Mouse (Mus musculus): Measurements from ENCODE around the gene Ccdc187. TPM values are rescaled to one million over a fixed set of nuclear protein-coding genes. Genes with fewer than 3 reads are reported as not detected.

The Ccdc187 gene
- polyA plus RNA-seq, 1 experiment from 2014 or later, result 0.13 TPM

DNA sequence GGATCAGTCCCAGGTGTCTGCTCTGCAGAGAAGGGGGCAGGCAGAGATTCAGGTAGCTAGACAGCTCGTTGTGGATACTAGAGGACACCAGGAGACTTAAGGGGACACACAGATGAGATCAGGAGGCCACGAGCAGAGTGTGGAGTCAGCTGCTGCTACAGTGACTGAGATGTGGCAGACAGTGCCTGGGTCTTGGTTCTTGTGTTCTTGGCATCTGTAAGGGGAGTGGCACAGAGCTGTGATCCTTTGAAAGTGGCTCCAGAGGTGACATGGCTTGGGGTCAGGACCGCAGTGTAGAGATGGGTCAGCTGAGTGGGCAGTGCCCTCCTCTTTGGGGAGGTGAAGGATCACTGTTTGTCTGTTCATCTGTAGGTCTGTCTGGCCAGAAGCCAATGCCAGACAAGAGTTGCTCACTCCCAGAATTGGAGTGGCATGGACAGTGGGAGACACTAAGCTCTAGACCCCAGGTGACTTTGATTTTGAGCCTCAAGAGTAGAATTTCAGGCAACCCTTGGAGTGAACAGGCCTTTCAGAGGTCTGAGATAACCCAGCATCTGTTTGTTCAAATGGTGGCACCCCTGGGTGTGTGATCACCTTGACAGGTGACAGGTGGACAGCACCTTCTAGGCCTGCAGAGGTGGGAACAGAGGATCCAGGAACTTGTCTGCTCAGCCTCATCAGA lies 23.8 kb upstream of the Ccdc187 start:
- H3K4me2 ChIP-seq (ENCODE audit: low read depth, low read length), result no peak overlapping the region
- no peak for ATAC-seq (replicated peaks; ENCODE audit: extremely low read depth, insufficient read depth, low FRiP score)
- no peaks in the 10 kb centered on the region for H3K27me3 ChIP-seq (ENCODE audit: control insufficient read depth, insufficient read depth, low read length)
- H3K4me1 ChIP-seq (ENCODE audit: control insufficient read depth, insufficient read depth, low read length), result peaks cover 44% of the 10 kb centered on the region
- no peaks in the 10 kb centered on the region for H3K9me3 ChIP-seq (replicated peaks; ENCODE audit: control insufficient read depth, low read length)
- no peak overlapping the region for H3K9ac ChIP-seq (ENCODE audit: low read length)
- WGBS, result 79% methylated on average over 3 of the region's 3 CpGs
- H3K27ac ChIP-seq (ENCODE audit: low read length), result no peak overlapping the region
- H3K4me3 ChIP-seq (ENCODE audit: low read length), result no peak overlapping the region
- H3K36me3 ChIP-seq (ENCODE audit: control insufficient read depth, insufficient read depth), result no peaks in the 10 kb centered on the region

DNA sequence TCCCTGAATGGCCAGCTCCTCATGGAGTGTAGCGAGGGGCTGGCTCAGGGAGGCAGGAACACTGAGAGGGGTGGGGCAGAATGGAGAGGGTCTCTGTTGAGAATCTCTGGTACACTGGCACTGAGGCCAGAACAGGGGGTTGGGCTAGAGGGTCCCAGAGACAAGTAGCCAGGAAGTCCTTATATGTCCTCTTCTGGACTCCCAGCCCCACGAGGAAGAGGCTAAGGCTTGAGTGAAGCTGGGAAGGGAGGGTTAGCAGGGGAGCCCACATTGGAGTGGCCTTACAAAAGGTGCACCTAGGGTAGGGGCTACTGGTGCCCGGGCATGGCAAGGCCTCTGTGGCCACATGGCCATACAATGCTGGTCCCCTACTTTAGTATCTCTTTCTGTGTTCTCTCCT lies 23.0 kb upstream of the Ccdc187 start:
- peak overlapping the region; percentile 95 for H3K27ac ChIP-seq (ENCODE audit: low read length)

DNA sequence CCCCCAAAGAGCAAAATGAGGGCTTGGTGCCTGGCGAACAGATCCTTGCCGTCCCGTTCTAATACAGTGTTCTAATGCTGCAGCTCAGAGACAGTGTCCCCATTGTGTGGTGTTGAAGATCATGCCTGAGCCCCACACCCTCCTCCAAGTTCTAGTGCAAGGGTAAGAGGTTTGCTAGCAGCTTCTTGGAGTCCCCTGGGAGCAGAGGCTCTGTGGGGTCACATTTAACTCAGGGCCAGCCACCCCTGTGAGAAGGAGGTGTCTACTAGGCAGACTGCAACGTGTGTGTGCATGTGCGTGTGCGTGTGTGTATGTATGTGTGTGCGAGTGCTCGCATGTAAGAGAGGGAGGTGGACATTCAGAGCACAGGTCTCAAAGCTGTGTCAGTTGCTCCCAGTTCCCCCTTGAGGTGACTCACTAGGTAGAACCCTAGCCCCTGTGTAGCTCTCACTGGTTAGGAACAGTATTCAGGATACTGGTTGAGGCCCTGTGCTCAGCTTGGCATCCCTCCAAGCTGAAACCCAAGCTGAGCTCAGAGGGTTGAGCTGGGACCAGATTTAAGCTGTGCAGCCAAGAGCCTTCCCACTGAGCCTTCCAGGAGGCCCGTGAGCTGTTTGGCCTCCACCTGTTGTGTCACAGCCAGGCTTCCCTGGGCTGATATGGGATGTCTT lies 22.4 kb upstream of the Ccdc187 start:
- Histone ChIP-seq H3K4me1 (ENCODE audit: control insufficient read depth, insufficient read depth, low read length) (peaks cover 44% of the 10 kb centered on the region), H3K4me3 (ENCODE audit: low read length) (peak overlapping the region; percentile 91), H3K36me3 (ENCODE audit: control insufficient read depth, insufficient read depth) (no peaks in the 10 kb centered on the region), H3K9ac (ENCODE audit: low read length) (peak overlapping the region; percentile 96), H3K9me3 (replicated peaks; ENCODE audit: control insufficient read depth, low read length) (no peaks in the 10 kb centered on the region), H3K27ac (ENCODE audit: low read length) (peak overlapping the region; percentile 95), H3K27me3 (ENCODE audit: control insufficient read depth, insufficient read depth, low read length) (no peaks in the 10 kb centered on the region), H3K4me2 (ENCODE audit: low read depth, low read length) (peak overlapping the region; percentile 77)
- no peak for ATAC-seq (replicated peaks; ENCODE audit: extremely low read depth, insufficient read depth, low FRiP score)
- WGBS, result 56% methylated on average over 9 of the region's 9 CpGs

More for the DNA sequence above, 23.0 kb upstream of the Ccdc187 start:
- Histone ChIP-seq H3K36me3 (ENCODE audit: control insufficient read depth, insufficient read depth) (no peaks in the 10 kb centered on the region), H3K9ac (ENCODE audit: low read length) (0 out of 2 replicates have a peak overlapping the region, but pooled peaks have one; percentile 96), H3K4me1 (ENCODE audit: control insufficient read depth, insufficient read depth, low read length) (peaks cover 46% of the 10 kb centered on the region), H3K4me3 (ENCODE audit: low read length) (no peak overlapping the region), H3K27me3 (ENCODE audit: control insufficient read depth, insufficient read depth, low read length) (no peaks in the 10 kb centered on the region), H3K4me2 (ENCODE audit: low read depth, low read length) (peak overlapping the region; percentile 77), H3K9me3 (replicated peaks; ENCODE audit: control insufficient read depth, low read length) (no peaks in the 10 kb centered on the region)
- 61% methylated on average over 3 of the region's 3 CpGs for WGBS
- no peak for ATAC-seq (replicated peaks; ENCODE audit: extremely low read depth, insufficient read depth, low FRiP score)

DNA sequence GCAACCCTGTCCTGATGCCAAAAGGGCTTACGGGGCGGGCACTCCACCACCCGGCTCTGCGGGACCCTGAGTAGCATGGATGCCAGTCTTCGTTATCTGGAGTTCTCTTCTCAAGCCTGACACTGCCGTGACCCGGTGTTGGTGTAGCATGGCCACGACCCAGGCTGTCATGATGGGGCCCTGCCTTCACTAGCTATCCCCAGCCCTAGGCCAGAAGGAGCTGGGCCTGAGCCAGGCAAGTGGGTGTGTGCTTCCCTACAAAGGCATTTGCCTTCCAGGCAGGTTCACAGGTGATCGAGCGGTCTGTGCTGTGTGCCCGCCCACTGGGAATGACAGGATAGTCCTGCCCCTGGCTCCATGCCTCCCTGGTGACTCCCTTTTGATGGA lies 21.6 kb upstream of the Ccdc187 start:
- H3K9me3 ChIP-seq (replicated peaks; ENCODE audit: control insufficient read depth, low read length), result no peaks in the 10 kb centered on the region
- H3K36me3 ChIP-seq (ENCODE audit: control insufficient read depth, insufficient read depth), result no peaks in the 10 kb centered on the region
- no peaks in the 10 kb centered on the region for H3K27me3 ChIP-seq (ENCODE audit: control insufficient read depth, insufficient read depth, low read length)
- H3K4me2 ChIP-seq (ENCODE audit: low read depth, low read length), result peak overlapping the region; percentile 77
- peak overlapping the region; percentile 96 for H3K9ac ChIP-seq (ENCODE audit: low read length)
- ATAC-seq (replicated peaks; ENCODE audit: extremely low read depth, insufficient read depth, low FRiP score), result peak; percentile 18
- peak overlapping the region; percentile 95 for H3K27ac ChIP-seq (ENCODE audit: low read length)
- H3K4me3 ChIP-seq (ENCODE audit: low read length), result peak overlapping the region; percentile 91
- 3% methylated on average over 11 of the region's 11 CpGs for WGBS
- H3K4me1 ChIP-seq (ENCODE audit: control insufficient read depth, insufficient read depth, low read length), result peaks cover 44% of the 10 kb centered on the region

DNA sequence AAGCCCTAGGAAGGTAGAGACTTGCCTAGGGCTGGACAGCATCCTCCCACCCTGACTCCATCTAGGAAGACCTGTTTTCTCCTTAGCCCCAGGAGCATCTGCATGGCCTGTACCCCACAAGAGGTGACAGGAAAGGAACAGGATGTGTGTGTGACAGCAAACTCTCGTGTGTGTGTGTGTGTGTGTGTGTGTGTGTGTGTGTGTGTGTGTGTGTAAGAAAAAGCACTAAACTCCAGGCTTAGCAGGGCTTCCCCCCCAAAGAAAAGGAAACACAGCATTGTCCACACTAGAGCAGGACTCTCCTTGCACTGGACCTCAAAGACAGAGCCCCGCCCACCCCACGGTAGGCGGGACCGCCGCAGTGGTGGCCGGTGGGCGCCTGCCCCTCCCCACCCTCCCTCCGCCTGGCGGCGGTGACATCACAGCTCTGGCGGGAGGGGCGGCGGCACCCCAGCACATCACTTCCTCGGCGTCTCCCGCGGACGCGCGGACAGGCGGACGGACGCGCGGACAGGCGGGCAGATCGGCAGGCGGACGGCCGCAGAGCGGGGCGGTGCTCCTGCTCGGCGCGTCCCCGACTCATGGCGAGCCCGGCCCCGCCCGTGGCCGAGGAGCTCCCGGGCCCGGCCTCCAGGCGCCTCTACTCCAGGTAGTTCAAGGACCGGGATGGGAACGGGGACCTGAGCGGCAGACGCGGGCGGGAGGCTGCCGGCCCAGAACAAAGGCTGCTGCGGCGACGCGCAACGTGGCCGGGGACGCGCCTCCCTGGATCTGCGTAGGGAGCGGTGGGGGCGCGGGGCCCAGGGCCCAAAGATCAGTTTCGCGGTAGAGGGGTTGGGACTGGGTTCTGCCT lies 20.9 kb upstream of the Ccdc187 start, which contains the start of gene Gpsm1:
Gene Gpsm1, plus strand, starts transcription at position 444 of the 853 bp plus-strand sequence.
- Histone ChIP-seq H3K4me2 (ENCODE audit: low read depth, low read length) (peak within 1 kb of the TSS; percentile 77), H3K36me3 (ENCODE audit: control insufficient read depth, insufficient read depth) (no peaks in the 10 kb centered on the region), H3K4me3 (ENCODE audit: low read length) (peak within 1 kb of the TSS; percentile 91), H3K27me3 (ENCODE audit: control insufficient read depth, insufficient read depth, low read length) (no peaks in the 10 kb centered on the region), H3K9me3 (replicated peaks; ENCODE audit: control insufficient read depth, low read length) (no peaks in the 10 kb centered on the region), H3K9ac (ENCODE audit: low read length) (peak within 1 kb of the TSS; percentile 96), H3K4me1 (ENCODE audit: control insufficient read depth, insufficient read depth, low read length) (peaks cover 40% of the 10 kb centered on the region), H3K27ac (ENCODE audit: low read length) (peak within 1 kb of the TSS; percentile 95)
- ATAC-seq (replicated peaks; ENCODE audit: extremely low read depth, insufficient read depth, low FRiP score), result peak; percentile 82
- under 1% methylated on average over 63 of the region's 66 CpGs for WGBS

DNA sequence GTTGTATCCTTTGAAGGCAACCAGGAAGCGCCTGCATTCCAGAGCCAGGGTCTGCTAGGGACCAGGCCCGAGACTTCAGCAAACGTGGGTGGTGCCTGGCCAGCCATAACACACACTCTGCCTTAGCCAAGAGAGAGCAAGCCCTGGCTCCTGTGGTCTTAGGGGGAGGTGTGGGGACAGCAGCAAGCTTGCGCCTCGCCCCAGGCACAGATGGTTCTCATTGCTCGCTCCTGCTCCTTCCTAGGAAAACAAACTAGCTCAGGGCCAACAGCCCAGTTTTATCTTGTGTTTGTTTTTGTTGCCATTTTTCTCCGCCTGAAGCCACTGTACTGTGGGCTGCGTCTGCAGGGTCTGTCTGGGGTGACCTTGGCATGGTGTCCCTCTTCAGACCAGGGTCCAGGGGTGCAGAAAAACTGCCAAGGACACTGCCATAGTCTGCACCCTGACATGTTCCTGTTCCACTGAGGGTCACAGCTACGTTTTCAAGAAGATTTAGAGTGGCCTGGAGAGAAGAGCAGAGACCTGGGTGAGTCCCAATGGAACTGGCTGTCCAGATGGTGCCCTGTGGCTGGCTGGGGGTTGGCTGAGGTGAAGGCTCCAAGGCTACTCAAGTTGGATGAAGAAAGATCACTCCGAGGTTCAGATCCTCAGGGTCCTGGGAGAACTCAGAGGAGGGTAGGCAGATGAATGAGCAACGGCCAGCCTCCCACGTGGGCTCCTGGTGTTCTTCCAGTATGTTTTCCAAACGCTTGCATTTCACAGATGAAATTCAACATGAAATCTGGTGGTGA lies 20.1 kb upstream of the Ccdc187 start:
- no peak for ATAC-seq (replicated peaks; ENCODE audit: extremely low read depth, insufficient read depth, low FRiP score)

DNA sequence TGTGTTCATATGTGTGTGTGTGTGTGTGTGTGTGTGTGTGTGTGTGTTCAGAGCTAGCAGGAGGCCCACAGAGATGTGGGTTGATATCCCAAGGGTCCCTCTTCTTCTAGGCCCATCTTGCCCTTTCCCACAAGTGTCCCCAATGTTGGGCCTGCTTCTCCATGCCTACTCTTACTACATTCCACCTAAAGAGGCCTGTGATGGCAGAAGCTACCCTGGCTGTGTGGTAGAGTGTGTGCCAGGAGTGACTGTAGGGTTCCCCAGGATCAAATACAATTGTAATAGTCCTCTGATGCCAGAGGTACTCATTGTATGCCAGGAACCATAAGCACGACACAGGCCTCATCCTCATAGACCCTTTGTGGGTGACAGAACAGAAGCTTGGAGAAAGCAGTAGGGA lies 19.0 kb upstream of the Ccdc187 start:
- no peak overlapping the region for H3K4me3 ChIP-seq (ENCODE audit: low read length)
- ATAC-seq (replicated peaks; ENCODE audit: extremely low read depth, insufficient read depth, low FRiP score), result no peak
- H3K36me3 ChIP-seq (ENCODE audit: control insufficient read depth, insufficient read depth), result no peaks in the 10 kb centered on the region
- H3K4me2 ChIP-seq (ENCODE audit: low read depth, low read length), result no peak overlapping the region
- peaks cover 49% of the 10 kb centered on the region for H3K4me1 ChIP-seq (ENCODE audit: control insufficient read depth, insufficient read depth, low read length)
- no peak overlapping the region for H3K9ac ChIP-seq (ENCODE audit: low read length)
- no peaks in the 10 kb centered on the region for H3K27me3 ChIP-seq (ENCODE audit: control insufficient read depth, insufficient read depth, low read length)
- WGBS, result 91% methylated on average over 1 of the region's 1 CpGs
- H3K27ac ChIP-seq (ENCODE audit: low read length), result no peak overlapping the region
- no peaks in the 10 kb centered on the region for H3K9me3 ChIP-seq (replicated peaks; ENCODE audit: control insufficient read depth, low read length)

More for the DNA sequence above, 20.1 kb upstream of the Ccdc187 start:
- Histone ChIP-seq H3K9me3 (replicated peaks; ENCODE audit: control insufficient read depth, low read length) (no peaks in the 10 kb centered on the region), H3K36me3 (ENCODE audit: control insufficient read depth, insufficient read depth) (no peaks in the 10 kb centered on the region), H3K27ac (ENCODE audit: low read length) (peak overlapping the region; percentile 95), H3K27me3 (ENCODE audit: control insufficient read depth, insufficient read depth, low read length) (no peaks in the 10 kb centered on the region), H3K4me2 (ENCODE audit: low read depth, low read length) (peak overlapping the region; percentile 77), H3K9ac (ENCODE audit: low read length) (peak overlapping the region; percentile 96; the same call in 1 of the 2 replicates), H3K4me1 (ENCODE audit: control insufficient read depth, insufficient read depth, low read length) (peaks cover 46% of the 10 kb centered on the region), H3K4me3 (ENCODE audit: low read length) (peak overlapping the region; percentile 91)
- 47% methylated on average over 13 of the region's 13 CpGs for WGBS

DNA sequence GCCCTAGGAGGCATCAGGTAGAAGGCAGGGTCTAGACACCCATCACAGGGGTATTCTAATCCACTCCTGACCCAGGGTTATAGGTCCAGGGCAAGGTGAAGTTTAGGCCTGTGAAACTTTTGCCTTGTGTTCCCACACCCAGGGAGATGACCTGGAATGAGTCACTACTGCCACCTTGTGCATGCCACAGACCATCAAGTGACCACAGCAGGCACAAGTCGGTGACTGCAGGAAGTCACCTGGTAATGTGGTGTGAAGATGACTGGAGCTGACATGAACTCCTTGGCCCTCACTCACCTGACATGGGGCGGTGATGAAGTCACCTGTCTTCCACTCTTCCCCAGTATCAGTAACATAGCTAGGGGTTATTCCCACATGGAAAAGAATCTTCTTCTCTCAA lies 18.5 kb upstream of the Ccdc187 start:
- no peaks in the 10 kb centered on the region for H3K9me3 ChIP-seq (replicated peaks; ENCODE audit: control insufficient read depth, low read length)

More for the DNA sequence above, 18.5 kb upstream of the Ccdc187 start:
- H3K4me3 ChIP-seq (ENCODE audit: low read length), result no peak overlapping the region
- ATAC-seq (replicated peaks; ENCODE audit: extremely low read depth, insufficient read depth, low FRiP score), result no peak
- no peaks in the 10 kb centered on the region for H3K27me3 ChIP-seq (ENCODE audit: control insufficient read depth, insufficient read depth, low read length)
- WGBS, result 55% methylated on average over 2 of the region's 2 CpGs
- no peaks in the 10 kb centered on the region for H3K36me3 ChIP-seq (ENCODE audit: control insufficient read depth, insufficient read depth)
- H3K4me2 ChIP-seq (ENCODE audit: low read depth, low read length), result no peak overlapping the region
- 0 out of 2 replicates have a peak overlapping the region, but pooled peaks have one; percentile 31 for H3K9ac ChIP-seq (ENCODE audit: low read length)
- no peak overlapping the region for H3K27ac ChIP-seq (ENCODE audit: low read length)
- H3K4me1 ChIP-seq (ENCODE audit: control insufficient read depth, insufficient read depth, low read length), result peaks cover 45% of the 10 kb centered on the region
